Mouse (Mus musculus): ENCODE measurements around the gene Btbd9. TPM values are rescaled to one million over a fixed set of nuclear protein-coding genes. Genes with fewer than 3 reads are reported as not detected.

The Btbd9 gene
- polyA plus RNA-seq, 1 experiment from 2014 or later = 76.1 TPM

GRCm38 (mm10) chr17:30214393-30214792, 361.9 kb downstream of the Btbd9 start:
- WGBS = 86% methylated on average over 6 of the region's 6 CpGs
- no peak for ATAC-seq (ENCODE audit: low FRiP score, low read depth)
- Histone ChIP-seq H3K9me3 (no peaks in the 10 kb centered on the region), H3K4me3 (no peak overlapping the region), H3K27ac (no peak overlapping the region), H3K4me2 (replicated peaks) (no peak overlapping the region), H3K9ac (no peak overlapping the region), H3K27me3 (no peaks in the 10 kb centered on the region), H3K4me1 (peaks cover 11% of the 10 kb centered on the region; the same call in 1 of the 2 replicates), H3K36me3 (peaks cover 50% of the 10 kb centered on the region)

- Histone ChIP-seq H3K4me1 (peaks cover 11% of the 10 kb centered on the region; the same call in 1 of the 2 replicates), H3K4me3 (no peak overlapping the region), H3K27me3 (no peaks in the 10 kb centered on the region), H3K9me3 (no peaks in the 10 kb centered on the region), H3K27ac (no peak overlapping the region), H3K4me2 (replicated peaks) (no peak overlapping the region), H3K9ac (no peak overlapping the region), H3K36me3 (peaks cover 50% of the 10 kb centered on the region)
- 92% methylated on average over 5 of the region's 5 CpGs for WGBS
- ATAC-seq (ENCODE audit: low FRiP score, low read depth) = no peak
Observed at GRCm38 (mm10) chr17:30213371-30213770, 362.9 kb downstream of the Btbd9 start.

- Histone ChIP-seq H3K36me3 (peaks cover 56% of the 10 kb centered on the region), H3K4me1 (peaks cover 12% of the 10 kb centered on the region; the same call in 1 of the 2 replicates), H3K27ac (no peak overlapping the region), H3K4me3 (no peak overlapping the region), H3K9me3 (no peaks in the 10 kb centered on the region), H3K9ac (no peak overlapping the region), H3K27me3 (no peaks in the 10 kb centered on the region), H3K4me2 (replicated peaks) (no peak overlapping the region)
- no peak for ATAC-seq (ENCODE audit: low FRiP score, low read depth)
- 79% methylated on average over 12 of the region's 12 CpGs for WGBS
Observed at GRCm38 (mm10) chr17:30212647-30213046, 363.6 kb downstream of the Btbd9 start.

GRCm38 (mm10) chr17:30210936-30211335, 365.4 kb downstream of the Btbd9 start:
- H3K4me2 ChIP-seq (replicated peaks) = no peak overlapping the region
- 85% methylated on average over 6 of the region's 6 CpGs for WGBS
- H3K9me3 ChIP-seq = no peaks in the 10 kb centered on the region
- no peak overlapping the region for H3K9ac ChIP-seq
- H3K27ac ChIP-seq = no peak overlapping the region
- no peaks in the 10 kb centered on the region for H3K27me3 ChIP-seq
- H3K4me1 ChIP-seq = peaks cover 14% of the 10 kb centered on the region
- no peak overlapping the region for H3K4me3 ChIP-seq
- H3K36me3 ChIP-seq = peaks cover 65% of the 10 kb centered on the region
- ATAC-seq (ENCODE audit: low FRiP score, low read depth) = no peak

- Histone ChIP-seq H3K4me3 (no peak overlapping the region), H3K4me1 (peaks cover 14% of the 10 kb centered on the region), H3K4me2 (replicated peaks) (no peak overlapping the region), H3K27ac (no peak overlapping the region), H3K9me3 (no peaks in the 10 kb centered on the region), H3K27me3 (no peaks in the 10 kb centered on the region), H3K9ac (no peak overlapping the region), H3K36me3 (peaks cover 65% of the 10 kb centered on the region)
- 90% methylated on average over 8 of the region's 8 CpGs for WGBS
- no peak for ATAC-seq (ENCODE audit: low FRiP score, low read depth)
Observed at GRCm38 (mm10) chr17:30210262-30210661, 366.0 kb downstream of the Btbd9 start.

- ATAC-seq (ENCODE audit: low FRiP score, low read depth) = no peak
- H3K27me3 ChIP-seq = no peaks in the 10 kb centered on the region
- H3K36me3 ChIP-seq = peaks cover 34% of the 10 kb centered on the region
- no peaks in the 10 kb centered on the region for H3K9me3 ChIP-seq
- H3K4me3 ChIP-seq = no peak overlapping the region
- no peak overlapping the region for H3K4me2 ChIP-seq (replicated peaks)
- no peak overlapping the region for H3K27ac ChIP-seq
- H3K4me1 ChIP-seq = peaks cover 57% of the 10 kb centered on the region
- WGBS = 91% methylated on average over 17 of the region's 17 CpGs
- no peak overlapping the region for H3K9ac ChIP-seq
Observed at GRCm38 (mm10) chr17:30205062-30205825, 371.0 kb downstream of the Btbd9 start.

GRCm38 (mm10) chr17:30200283-30200682, 376.0 kb downstream of the Btbd9 start:
- H3K36me3 ChIP-seq = no peaks in the 10 kb centered on the region; the same call in none of the 2 replicates
- H3K9me3 ChIP-seq = no peaks in the 10 kb centered on the region
- 88% methylated on average over 4 of the region's 4 CpGs for WGBS
- no peak overlapping the region for H3K4me2 ChIP-seq (replicated peaks)
- H3K27ac ChIP-seq = no peak overlapping the region; the same call in 1 of the 2 replicates
- H3K4me3 ChIP-seq = no peak overlapping the region
- ATAC-seq (ENCODE audit: low FRiP score, low read depth) = no peak
- no peaks in the 10 kb centered on the region for H3K27me3 ChIP-seq
- H3K4me1 ChIP-seq = peaks cover 93% of the 10 kb centered on the region
- H3K9ac ChIP-seq = peak overlapping the region; percentile 43

GRCm38 (mm10) chr17:30199374-30200247, 376.7 kb downstream of the Btbd9 start:
- ATAC-seq (ENCODE audit: low FRiP score, low read depth) = no peak
- WGBS = 73% methylated on average over 13 of the region's 13 CpGs

GRCm38 (mm10) chr17:30198422-30198821, 377.9 kb downstream of the Btbd9 start:
- ATAC-seq (ENCODE audit: low FRiP score, low read depth) = no peak
- H3K9ac ChIP-seq = no peak overlapping the region
- no peaks in the 10 kb centered on the region for H3K27me3 ChIP-seq
- H3K4me1 ChIP-seq = peaks cover 89% of the 10 kb centered on the region
- no peak overlapping the region for H3K4me2 ChIP-seq (replicated peaks)
- WGBS = 50% methylated on average over 10 of the region's 10 CpGs
- no peak overlapping the region for H3K4me3 ChIP-seq
- H3K27ac ChIP-seq = peak overlapping the region; percentile 63
- H3K9me3 ChIP-seq = no peaks in the 10 kb centered on the region
- H3K36me3 ChIP-seq = peaks cover 18% of the 10 kb centered on the region

More at GRCm38 (mm10) chr17:30199374-30200247, 376.7 kb downstream of the Btbd9 start:
- Histone ChIP-seq H3K36me3 (peaks cover 6% of the 10 kb centered on the region), H3K27ac (peak overlapping the region; percentile 63; the same call in 1 of the 2 replicates), H3K9ac (no peak overlapping the region), H3K27me3 (no peaks in the 10 kb centered on the region), H3K9me3 (no peaks in the 10 kb centered on the region), H3K4me1 (peaks cover 93% of the 10 kb centered on the region), H3K4me3 (no peak overlapping the region), H3K4me2 (replicated peaks) (no peak overlapping the region)

- Histone ChIP-seq H3K4me1 (peaks cover 85% of the 10 kb centered on the region), H3K27me3 (no peaks in the 10 kb centered on the region), H3K4me3 (no peak overlapping the region), H3K9ac (0 out of 2 replicates have a peak overlapping the region, but pooled peaks have one; percentile 19), H3K4me2 (replicated peaks) (no peak overlapping the region), H3K27ac (peak overlapping the region; percentile 39), H3K9me3 (no peaks in the 10 kb centered on the region), H3K36me3 (peaks cover 28% of the 10 kb centered on the region)
- ATAC-seq (ENCODE audit: low FRiP score, low read depth) = no peak
- 40% methylated on average over 12 of the region's 12 CpGs for WGBS
Observed at GRCm38 (mm10) chr17:30197280-30198030, 378.8 kb downstream of the Btbd9 start.

GRCm38 (mm10) chr17:30196401-30197279, 379.6 kb downstream of the Btbd9 start:
- Histone ChIP-seq H3K9ac (no peak overlapping the region), H3K27me3 (no peaks in the 10 kb centered on the region), H3K4me3 (no peak overlapping the region), H3K4me2 (replicated peaks) (no peak overlapping the region), H3K9me3 (no peaks in the 10 kb centered on the region), H3K27ac (peak overlapping the region; percentile 39), H3K36me3 (peaks cover 30% of the 10 kb centered on the region), H3K4me1 (peaks cover 79% of the 10 kb centered on the region)
- 70% methylated on average over 17 of the region's 17 CpGs for WGBS
- ATAC-seq (ENCODE audit: low FRiP score, low read depth) = no peak

Measured in limb, embryonic 13.5 days (tissue).